Mouse (Mus musculus): ENCODE measurements around the gene Gemin5.
"Not testable (repeated sequence)": the region's sequence is repeated elsewhere in the genome, so short reads cannot be mapped to it uniquely, and the experiment has no call there.

Gemin5 gene

DNA sequence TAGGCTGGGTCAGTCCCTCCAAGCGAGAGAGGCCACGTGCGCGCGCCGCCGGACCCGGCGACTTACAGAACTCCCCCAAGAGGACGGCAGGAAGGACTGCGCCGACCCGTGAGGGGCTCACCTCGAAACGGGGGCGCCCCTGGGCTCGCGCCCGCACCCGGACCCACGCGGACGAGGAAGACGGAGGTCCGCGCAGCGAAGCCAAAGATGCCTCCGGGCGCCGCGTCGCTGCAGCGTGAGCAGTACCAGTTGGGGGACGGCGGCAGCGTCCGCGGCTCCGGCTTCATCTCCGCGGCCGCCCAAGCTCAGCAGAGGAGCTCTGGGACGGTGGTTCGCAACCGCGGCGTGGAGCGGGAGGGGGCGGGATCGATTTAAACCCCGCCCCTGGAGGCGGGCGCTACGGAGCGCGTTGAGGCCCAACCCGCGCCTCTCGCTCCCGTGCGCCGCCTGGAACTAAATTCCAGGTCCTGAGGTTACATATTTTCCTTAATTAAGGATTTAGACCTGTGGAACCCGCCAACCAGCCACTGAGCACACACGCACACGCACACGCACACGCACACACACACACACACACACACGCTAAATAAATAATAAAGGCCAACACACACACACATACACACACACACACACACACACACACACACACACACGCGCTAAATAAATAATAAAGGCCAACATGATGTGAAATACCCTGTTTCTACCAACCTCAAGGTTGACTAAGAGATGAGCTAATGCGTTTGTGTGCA lies at the start of gene Gemin5:
Gene Gemin5, minus strand, starts transcription at position 373 of the 749 bp plus-strand sequence.
- peak; percentile 84 for DNase-seq (ENCODE audit: low read depth, low spot score)

DNA sequence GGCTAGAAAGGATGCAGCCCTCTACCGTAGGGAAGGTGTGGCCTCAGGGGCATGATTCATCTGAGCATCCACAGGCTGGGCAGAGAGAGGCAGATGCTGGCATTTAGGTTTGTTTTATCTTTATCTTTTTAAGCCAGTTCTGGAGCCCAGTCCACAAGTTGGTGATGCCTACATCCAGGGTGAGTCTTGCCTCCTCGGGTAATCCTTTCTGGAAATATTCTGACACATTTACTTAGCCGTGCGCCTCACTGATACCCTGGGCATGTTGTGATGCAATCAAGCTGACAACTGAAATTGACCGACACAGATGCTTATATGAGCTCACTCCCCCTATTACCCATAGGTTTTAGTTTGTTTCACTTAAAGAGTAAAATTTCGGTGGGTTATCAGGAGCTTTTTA lies 48.5 kb upstream of the Gemin5 start:
- DNase-seq (ENCODE audit: low read depth, low spot score) = no peak

DNA sequence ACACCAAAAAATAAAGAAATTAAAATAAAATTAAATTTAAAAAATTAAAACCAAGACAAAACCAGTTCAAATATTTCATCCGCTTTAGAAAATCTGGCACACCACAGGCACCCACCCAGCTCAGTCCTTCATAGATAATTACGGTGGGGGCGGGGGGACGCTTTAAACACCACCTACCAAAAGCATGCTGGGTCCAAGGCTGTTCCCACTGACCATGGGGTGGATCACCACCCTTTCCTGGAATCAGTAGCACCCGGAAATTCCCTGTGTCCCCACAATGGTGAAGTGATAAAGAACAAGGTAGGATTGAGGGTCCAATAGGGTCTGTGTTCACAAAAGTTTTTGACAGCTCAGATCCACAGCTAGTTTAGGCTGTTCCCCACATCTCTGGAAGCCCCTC lies 47.5 kb upstream of the Gemin5 start:
- no peak for DNase-seq (ENCODE audit: low read depth, low spot score)

DNA sequence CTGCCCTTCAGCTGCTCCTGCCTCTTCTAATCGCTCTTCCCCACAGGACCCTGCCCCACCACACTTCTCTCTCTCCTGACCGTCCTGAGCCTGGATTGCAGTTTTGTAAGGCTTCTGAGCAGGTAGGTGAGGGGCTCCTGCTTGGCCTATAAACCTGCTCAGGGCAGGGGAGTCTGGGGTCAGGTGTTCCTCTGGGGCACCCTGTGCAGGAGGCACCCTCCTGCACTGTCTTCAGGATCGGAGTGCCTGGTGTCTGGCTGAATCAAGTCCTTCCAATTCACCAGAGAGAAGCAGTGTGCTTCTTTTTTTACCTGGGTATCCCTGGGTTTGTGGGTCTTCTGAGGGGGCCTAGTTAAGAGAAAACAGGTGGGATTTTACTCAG lies 46.7 kb upstream of the Gemin5 start:
- not testable (repeated sequence) for DNase-seq (ENCODE audit: low read depth, low spot score)

DNA sequence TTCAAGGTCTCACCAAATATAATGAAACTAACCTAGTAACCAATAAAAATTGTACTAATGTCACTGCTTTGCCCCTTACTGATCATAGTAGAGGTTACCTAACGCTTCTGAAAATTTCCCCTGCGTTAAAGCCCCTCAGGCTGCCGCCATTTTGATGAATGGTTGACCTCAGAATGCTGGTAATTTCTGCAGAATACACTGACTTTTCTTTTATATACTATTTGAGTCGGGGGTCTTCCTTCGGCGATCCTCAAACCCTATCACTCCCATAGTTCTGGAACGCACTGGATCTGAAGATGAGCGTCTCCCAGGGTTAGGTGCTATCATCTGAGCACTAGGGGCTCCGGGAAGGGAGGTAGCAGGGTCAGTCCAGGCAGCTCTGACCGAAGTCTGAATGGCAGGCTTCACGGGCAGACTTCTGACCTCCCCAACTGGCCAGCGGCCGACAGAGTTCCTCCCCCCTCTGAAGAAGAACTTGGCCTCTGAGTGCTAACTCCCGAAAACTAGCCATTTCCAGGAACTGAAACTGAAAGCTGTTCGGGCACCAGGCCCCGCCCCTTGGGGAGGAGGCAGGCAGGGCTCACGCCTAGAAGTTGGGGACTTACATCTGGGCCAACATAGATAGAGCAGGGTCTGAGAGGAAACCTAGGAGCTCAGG lies 46.2 kb upstream of the Gemin5 start:
- DNase-seq (ENCODE audit: low read depth, low spot score) = no peak

DNA sequence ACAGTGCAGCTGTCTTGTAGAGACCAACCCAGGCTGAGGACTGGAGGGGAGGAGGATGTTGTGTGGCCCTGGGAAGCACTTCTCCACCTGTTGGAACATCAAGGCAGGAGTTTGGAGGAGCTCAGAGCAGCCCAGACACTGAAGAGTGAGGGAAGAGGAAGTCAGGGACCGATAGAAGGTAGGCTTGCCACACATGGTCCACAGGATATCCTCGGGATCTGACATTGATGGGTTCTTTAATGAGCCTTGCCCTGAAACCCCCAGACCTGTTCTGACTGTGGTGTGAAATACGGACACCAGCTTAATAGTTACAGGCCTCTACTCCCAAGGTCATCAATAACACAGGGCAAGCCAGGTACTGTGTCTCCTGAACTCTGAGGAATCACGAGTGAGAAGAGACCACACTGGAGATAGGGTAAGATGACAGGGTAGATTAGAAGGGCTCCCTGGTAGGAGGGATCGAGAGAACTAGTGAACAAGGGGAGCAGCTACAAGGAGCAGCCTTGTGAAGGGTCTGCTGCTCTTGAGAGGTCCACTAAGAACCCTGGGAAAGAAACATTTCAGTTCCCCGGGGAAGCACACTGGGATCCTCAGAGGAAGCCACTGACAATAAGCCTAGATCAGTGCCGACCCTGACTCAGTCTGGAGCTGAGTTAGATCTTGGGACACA lies 45.5 kb upstream of the Gemin5 start:
- no peak for DNase-seq (ENCODE audit: low read depth, low spot score)

DNA sequence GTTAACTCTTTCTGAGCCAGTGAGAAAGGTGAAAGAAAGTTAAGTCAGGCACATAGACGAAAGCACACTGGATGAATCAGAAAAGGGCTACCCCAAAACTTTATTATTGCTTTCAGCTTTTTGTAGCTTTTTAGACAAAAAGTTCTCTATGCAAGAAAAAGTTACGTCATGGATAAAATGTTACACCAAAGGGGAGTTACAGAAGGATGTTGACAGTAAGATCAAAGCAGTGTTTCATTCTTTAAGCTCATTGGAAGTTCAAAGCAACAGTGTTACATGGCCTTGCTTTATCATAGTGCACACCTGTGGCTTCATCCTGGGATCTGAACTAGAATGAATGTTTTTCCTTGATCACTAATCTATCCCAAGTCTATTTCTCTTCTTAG lies 43.3 kb upstream of the Gemin5 start:
- DNase-seq (ENCODE audit: low read depth, low spot score) = no peak

DNA sequence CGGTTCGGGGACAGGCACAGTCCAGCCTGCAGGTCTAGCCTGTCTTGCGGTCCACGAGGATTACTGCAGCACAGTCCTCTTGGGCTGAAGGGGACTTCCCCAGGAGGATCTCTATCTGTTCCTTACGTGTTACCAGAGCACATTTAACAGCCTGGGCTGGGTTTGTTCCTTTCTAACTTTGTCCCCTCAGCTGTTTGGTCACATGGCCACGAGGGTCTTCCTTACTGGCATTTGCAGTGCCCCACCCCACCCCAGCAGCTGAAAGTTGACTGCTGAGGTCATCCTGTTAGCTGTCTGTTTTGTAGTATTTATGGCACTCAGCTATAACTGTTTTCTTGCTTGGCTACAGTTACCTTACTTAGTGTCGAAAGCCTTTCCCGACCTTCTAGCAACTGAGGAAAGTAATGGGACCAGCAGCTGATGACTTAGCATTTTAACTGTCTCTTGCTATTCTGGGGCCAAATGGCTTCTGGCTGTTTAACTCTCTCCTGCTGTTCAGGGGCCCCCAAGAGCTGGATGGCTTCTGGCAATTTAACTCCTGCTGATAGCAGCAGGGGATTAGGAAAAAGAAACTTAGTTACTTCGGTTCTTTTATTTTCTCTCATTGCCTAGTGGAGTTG lies 42.8 kb upstream of the Gemin5 start:
- no peak for DNase-seq (ENCODE audit: low read depth, low spot score)

DNA sequence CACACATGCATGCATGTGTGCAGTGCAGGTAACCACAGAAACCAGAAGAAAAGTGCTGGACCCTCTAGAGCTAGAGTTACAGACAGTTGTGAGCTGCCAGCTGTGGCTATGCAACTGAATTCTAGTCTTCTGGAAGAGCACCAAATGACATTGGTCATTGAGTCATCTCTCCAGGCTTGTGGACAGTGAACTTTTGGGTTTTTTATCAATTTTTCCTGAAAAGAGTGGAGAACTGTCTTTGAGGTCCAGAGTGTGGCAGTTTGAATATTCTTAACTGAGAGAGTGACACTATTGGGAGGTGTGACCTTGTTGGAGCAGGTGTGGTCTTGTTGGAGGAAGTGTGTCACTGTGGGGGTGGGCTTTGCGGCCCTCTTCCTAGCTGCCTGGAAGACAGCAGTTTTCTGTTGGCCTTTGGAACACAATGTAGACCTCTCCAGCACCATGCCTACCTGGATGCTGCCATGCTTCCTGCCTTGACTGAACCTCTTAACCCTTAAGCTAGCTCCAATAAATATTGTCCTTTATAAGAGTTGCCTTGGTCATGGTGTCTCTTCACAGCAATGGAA lies 42.1 kb upstream of the Gemin5 start:
- DNase-seq (ENCODE audit: low read depth, low spot score) = no peak

DNA sequence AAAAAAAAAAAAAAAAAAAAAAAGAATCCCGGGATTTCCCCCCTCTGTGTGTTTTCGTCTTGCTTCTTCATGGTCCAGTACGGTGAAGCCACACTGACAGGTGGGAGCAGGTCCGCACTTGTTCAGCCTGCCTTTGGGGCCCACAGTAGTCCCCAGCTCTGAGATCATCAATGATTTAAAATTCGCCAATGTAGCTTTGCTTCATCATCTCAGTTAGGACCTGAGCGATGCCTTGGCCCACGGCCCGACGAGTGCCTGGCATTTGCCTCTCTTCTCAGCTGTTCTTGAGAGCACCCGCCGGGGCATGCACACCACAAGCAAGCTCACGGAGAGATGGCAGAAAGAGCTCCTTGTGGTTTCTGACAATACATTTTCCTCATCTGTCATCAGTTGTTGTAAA lies 32.7 kb upstream of the Gemin5 start:
- DNase-seq (ENCODE audit: low read depth, low spot score) = no peak

DNA sequence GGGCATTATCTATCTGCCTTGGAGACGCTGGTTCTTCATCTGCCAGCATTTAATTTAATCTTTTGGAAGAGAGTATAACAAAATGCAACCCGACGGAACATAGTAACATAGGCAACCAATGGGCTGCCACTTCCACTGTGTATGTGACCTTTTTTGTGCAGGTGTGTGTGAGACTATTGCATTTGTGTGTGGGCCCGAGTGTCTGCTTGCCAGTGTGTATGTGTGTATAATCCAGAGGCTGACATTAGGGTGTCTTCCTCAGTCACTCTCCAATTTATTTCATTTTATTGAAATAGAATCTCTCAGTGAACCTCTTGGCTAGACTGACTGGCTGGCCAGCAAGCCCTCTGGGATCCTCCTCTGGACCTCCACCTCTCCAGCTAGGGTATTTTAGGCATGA lies 31.9 kb upstream of the Gemin5 start:
- DNase-seq (ENCODE audit: low read depth, low spot score) = no peak

DNA sequence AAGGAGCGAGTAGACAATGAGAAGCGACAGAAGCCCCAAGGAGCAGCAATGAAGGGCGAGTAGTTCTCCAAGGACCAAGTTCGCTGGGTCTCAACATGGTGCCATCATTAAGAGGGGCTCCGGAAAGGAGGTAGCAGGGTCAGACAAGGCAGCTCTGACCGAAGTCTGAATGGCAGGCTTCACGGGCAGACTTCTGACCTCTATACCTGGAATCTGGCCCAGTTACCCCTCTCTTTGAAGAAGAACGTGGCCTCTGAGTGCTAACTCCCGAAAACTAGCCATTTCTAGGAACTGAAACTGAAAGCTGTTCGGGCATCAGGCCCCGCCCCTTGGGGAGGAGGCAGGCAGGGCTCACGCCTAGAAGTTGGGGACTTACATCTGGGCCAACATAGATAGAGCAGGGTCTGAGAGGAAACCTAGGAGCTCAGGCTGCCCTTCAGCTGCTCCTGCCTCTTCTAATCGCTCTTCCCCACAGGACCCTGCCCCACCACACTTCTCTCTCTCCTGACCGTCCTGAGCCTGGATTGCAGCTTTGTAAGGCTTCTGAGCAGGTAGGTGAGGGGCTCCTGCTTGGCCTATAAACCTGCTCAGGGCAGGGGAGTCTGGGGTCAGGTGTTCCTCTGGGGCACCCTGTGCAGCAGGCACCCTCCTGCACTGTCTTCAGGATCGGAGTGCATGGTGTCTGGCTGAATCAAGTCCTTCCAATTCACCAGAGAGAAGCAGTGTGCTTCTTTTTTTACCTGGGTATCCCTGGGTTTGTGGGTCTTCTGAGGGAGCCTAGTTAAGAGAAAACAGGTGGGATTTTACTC lies 31.1 kb upstream of the Gemin5 start, which contains the start of the genes Igtp and Irgm2:
Gene Igtp, plus strand, starts transcription at position 328 of the 809 bp plus-strand sequence.
Gene Irgm2, plus strand, starts transcription at position 390 of the 809 bp plus-strand sequence.
- peak; percentile 40 for DNase-seq (ENCODE audit: low read depth, low spot score)

DNA sequence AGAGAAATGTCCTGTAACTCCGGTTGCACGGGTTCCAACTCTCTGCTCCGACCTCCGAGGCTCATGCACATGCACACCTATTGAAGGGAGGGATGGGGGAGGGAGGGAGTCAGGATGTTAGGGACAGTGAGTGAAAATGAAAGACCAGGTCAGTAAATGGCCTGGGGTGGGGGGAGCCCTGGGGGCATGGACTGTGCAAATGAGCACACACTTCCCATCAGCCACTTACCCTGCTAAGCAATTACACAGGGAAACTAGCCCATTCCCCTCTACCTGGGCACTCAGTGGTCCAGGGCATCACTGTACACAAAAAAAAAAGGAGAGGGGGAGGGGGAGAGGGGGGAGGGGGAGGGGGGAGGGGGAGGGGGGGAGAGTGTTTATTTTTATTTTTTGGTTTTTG lies 30.3 kb upstream of the Gemin5 start:
- no peak for DNase-seq (ENCODE audit: low read depth, low spot score)

DNA sequence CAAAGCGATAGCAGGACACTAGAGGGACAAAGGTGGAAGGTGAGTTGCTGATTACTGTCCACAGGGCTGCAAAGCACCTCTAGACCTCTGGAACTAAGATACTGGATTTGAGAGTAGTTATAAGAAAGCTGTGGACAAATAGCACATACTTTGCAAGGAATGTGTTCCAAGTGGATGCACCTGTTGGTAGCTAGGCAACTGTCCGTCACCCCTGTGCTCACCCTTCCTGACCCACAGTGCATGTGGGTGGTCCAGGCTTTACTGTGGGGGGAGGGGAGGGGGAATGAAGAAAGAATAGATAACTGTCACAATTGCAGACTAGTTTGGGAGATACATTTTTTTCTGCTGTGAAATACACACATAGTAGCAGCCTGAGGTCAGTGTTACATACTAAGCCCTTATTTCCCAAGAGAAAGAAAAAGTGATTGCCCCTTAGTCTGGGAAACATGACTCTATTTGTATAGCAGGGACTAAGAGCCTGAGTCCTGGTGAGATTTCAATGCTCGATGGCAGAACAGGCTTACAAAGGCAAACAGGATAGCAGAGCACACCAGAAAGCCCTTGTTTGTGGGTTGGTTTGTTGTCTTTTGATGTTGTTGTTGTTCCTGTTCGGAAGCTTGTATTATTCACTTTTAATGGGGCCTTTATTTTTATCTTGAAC lies 25.7 kb upstream of the Gemin5 start:
- no peak for DNase-seq (ENCODE audit: low read depth, low spot score)

DNA sequence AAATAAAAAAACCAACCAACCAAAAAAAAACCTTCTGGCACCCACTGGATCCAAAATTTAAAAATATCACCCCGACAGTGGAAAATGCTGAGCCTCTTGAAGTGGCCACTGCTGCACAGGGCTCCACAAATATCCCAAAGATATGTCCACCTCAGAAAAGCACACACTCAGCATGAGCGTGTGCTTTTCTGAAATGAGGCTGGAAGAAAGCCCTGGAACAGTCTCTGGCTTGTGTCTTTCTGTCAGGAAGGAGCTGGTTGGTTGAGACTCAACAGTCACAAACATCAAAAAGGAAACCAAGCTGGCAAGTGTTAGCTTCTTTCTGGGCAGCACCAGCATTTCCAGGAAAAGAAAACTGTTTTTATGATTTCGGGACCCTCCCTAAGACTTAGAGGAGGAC lies 25.0 kb upstream of the Gemin5 start:
- no peak for DNase-seq (ENCODE audit: low read depth, low spot score)

DNA sequence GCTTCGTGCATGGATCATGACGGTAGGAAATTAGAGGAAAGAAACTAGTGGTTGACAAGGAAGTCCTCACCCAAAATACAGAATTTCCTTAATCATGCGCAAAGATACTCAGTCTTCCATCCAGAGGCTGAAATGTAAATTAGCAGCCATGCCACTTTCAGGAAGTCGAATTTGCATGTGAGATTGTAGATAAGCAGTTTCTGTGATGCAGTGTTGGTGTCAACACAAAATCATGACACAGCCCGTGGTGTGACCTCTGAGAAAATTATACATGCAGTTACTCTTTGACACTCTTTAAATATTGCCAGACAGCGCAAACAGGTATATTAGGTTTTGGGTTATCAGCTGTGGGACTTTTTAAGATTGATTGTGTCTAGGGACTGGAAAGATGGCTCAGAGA lies 21.3 kb upstream of the Gemin5 start:
- no peak for DNase-seq (ENCODE audit: low read depth, low spot score)

DNA sequence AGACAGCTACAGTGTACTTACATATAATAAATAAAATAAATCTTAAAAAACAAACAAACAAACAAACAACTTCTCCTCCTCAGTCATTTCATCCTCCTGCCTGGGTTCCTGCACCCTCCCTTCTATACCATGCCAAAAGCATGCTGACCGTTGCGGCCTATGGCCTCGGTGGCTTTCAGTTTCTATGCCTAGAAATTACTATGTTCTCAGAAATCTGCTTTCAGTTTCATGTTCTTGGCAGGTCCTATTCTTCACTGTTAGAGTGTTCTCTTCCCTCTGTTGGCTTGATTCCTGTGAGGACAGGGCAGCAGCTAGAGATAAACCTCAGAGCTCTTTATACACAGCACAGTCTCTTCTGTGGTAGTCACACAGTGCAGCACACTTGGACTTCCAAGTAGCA lies 15.2 kb upstream of the Gemin5 start:
- DNase-seq (ENCODE audit: low read depth, low spot score) = no peak

DNA sequence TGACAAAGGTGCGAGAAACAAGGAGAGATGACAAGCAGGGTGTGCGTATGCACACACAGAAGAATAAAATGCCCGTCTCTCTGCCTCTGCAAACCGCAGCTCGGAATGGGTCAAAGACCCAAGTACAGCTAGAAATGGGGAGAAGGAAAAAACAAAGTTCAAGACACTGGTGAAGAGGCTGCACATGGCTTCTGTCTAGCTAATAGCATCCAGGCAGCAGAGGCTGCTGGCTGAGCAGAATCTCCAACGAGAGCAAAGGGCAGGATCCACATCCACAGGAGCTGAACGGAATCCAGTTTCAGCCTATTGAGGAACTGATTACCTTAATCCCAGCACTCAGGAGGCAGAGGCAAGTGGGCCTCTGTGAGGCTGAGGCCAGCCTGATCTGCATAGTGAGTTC lies 12.4 kb upstream of the Gemin5 start:
- DNase-seq (ENCODE audit: low read depth, low spot score) = no peak

DNA sequence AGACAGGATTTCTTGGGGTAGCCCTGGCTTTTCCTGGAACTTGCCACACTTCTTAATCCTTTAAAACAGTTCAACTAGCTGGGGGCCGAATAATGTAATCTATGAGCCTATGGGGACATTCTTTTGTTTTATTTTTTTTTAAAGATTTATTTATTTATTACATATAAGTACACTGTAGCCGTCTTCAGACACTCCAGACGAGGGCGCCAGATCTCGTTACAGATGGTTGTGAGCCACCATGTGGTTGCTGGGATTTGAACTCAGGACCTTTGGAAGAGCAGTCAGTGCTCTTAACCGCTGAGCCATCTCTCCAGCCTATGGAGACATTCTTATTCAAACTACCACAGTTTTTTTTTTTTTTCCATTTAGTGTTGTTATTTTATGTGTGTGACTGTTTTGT lies 11.6 kb upstream of the Gemin5 start:
- DNase-seq (ENCODE audit: low read depth, low spot score) = not testable (repeated sequence)

DNA sequence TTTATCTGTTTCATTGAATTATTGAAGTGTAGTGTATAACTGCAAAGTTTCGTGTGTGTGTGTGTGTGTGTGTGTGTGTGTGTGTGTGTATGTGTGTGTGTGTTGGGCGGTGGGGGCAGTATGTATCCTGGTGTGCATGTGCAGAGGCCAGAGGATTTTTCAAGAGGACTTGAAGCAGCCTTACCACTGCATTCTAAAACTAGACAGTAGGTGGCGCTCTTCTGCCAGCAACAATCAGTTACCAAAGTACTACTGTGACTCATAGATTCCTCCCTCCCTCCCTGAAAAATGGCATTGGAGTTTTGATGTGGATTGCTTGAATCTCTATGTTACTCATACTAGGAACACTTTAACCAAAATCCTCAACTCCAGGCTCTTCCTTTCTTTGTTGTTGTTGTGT lies 11.2 kb upstream of the Gemin5 start:
- DNase-seq (ENCODE audit: low read depth, low spot score) = peak; percentile 82

Data from WW6 (cell line).